Mouse (Mus musculus): ENCODE measurements around the gene Gm6882. TPM values are rescaled to one million over a fixed set of nuclear protein-coding genes. Genes with fewer than 3 reads are reported as not detected.
"Not testable (repeated sequence)": the region's sequence is repeated elsewhere in the genome, so short reads cannot be mapped to it uniquely, and the experiment has no call there.

Gm6882 gene
- not detected for total RNA-seq (2021)

DNA sequence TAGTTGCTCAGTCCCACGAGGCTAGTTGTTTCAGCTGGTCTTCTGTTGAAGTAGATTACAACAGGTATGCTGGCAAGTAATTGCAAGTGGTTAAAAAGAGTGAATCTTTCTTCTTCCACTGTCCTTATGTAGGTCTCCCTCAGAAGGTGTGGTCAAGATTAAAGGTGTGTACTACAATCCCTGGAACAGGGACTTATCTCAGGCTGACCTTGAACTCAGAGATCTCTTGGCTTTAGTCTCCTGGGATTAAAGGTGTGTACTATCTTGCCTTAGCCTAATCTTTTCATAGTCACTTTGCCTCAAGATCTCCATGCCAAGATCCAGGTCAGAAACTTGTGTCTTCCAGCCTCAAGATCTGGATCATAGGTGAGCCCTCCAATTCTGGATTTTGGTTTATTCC, at the start of gene Gm6882:
Gene Gm6882 (minus strand): TSS at position 101 of the 400 bp plus-strand sequence.
- DNase-seq (ENCODE audit: low spot score in 2 of 2); intact Hi-C loops (cut with DNase I): not testable (repeated sequence)

Other genes with a start within 250 kb of the Gm6882 start
- gene Gm5157, start 242.3 kb downstream of the Gm6882 start, total RNA-seq (2021) = not detected
- gene Vmn1r124, start 172.1 kb downstream of the Gm6882 start, total RNA-seq (2021) = not detected
- gene Vmn1r125, start 160.6 kb downstream of the Gm6882 start, total RNA-seq (2021) = not detected
- gene Vmn1r126, start 131.3 kb downstream of the Gm6882 start, total RNA-seq (2021) = not detected
- not detected for gene Vmn1r127, start 112.9 kb downstream of the Gm6882 start, total RNA-seq (2021)
- not detected for gene Vmn1r128, start 83.4 kb downstream of the Gm6882 start, total RNA-seq (2021)
- gene Vmn1r129, start 71.5 kb downstream of the Gm6882 start, total RNA-seq (2021) = not detected
- gene Vmn1r130, start 79.0 kb upstream of the Gm6882 start, total RNA-seq (2021) = not detected
- not detected for gene Vmn1r131, start 113.3 kb upstream of the Gm6882 start, total RNA-seq (2021)
- not detected for gene Vmn1r132, start 181.3 kb upstream of the Gm6882 start, total RNA-seq (2021)